Mouse (Mus musculus): Measurements from ENCODE around the gene Clns1a. TPM values are rescaled to one million over a fixed set of nuclear protein-coding genes. Genes with fewer than 3 reads are reported as not detected.

The Clns1a gene
- total and polyA plus RNA-seq, 2 experiments, result 21.6 to 29.1 TPM

DNA sequence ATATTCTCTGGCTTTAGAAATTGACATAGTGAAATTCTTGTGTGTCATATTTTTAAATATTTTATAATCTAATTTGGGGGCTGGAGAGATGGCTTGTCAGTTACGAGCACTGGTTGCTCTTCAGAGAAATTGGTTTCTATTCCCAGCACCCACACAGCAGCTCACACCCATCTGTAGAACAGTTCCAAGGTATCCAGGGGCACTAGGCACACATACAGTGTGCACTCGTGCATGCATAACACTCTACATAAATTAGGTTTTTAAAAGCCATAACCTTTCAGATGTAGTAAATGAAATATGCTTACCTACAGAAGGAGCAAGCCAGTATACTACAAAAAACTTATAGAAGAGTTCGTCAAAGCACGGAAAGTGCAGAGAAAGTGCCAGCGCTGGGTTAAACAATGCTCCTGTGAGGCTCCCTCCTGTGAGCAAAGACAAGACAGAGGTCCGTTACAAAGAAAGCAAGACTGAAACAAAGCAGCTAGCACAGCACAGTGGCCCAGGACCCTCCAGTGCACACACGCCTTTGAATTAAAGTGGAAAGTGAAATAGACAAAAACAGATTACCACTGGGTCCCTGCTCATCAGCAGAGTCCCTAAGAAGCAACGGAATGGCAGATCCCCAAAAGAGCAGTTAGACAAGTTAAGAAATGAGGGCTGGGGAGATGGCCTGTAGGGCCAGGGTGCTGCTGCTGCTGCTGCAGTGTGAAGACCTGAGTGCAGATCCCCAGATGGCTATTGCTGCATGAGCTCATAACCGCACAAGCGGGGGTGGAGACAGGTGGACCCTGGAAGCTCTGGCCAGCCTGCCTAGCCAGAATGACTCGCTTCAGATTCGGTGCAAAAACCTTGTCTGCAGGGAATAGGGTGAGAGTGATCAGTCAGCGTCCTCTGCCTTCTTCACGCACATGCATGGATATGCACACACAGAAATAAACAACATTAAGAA lies 32.5 kb downstream of the Clns1a start:
- WGBS, result 87% methylated on average over 14 of the region's 14 CpGs
- no peak overlapping the region for H3K4me3 ChIP-seq (ENCODE audit: insufficient read depth, low read depth, low read length)
- H3K27me3 ChIP-seq (ENCODE audit: control insufficient read depth, insufficient read depth, low read length), result no peaks in the 10 kb centered on the region
- peaks cover 10% of the 10 kb centered on the region; the same call in 1 of the 2 replicates for H3K36me3 ChIP-seq (ENCODE audit: control insufficient read depth, insufficient read depth, low read length)
- H3K79me2 ChIP-seq (ENCODE audit: control insufficient read depth, insufficient read depth, low read length), result peaks cover 11% of the 10 kb centered on the region
- peaks cover 10% of the 10 kb centered on the region for H3K4me1 ChIP-seq (ENCODE audit: control insufficient read depth, insufficient read depth, low read length)
- TF ChIP-seq CTCF (IDR thresholded peaks at IDR 0.05; ENCODE audit: low read depth, low read length) (no peak), POLR2A (IDR thresholded peaks at IDR 0.05; ENCODE audit: extremely low read depth, insufficient read depth, low read length) (no peak)
- no peak for DNase-seq (ENCODE audit: extremely low read depth, low read depth, low spot score)
- no peak overlapping the region for H3K27ac ChIP-seq (replicated peaks; ENCODE audit: insufficient read depth, low read depth, low read length)
- no peak overlapping the region for H3K9ac ChIP-seq (ENCODE audit: low read depth, low read length)

DNA sequence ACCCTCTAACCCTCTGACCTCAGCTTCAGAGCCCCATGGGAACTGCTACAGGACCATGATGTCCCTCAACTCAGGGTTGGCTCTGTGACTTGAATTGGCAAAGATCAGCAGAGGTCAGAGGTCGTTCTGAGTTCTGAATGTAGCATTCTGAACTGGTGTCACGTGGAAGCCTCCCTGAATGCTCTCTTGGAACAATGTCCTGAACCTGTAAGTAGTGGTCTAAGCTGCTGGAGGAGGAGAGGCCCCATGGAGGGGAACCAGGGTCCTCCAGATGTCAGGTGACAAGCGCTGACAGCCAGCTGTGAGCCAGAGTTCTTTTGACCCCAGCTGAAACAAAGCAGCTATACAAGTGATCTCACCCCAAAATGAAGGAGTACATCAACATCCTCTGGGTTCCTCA lies 34.0 kb downstream of the Clns1a start:
- Histone ChIP-seq H3K36me3 (ENCODE audit: control insufficient read depth, insufficient read depth, low read length) (peaks cover 7% of the 10 kb centered on the region; the same call in 1 of the 2 replicates), H3K79me2 (ENCODE audit: control insufficient read depth, insufficient read depth, low read length) (peaks cover 11% of the 10 kb centered on the region), H3K9ac (ENCODE audit: low read depth, low read length) (no peak overlapping the region), H3K4me3 (ENCODE audit: insufficient read depth, low read depth, low read length) (no peak overlapping the region), H3K27ac (replicated peaks; ENCODE audit: insufficient read depth, low read depth, low read length) (no peak overlapping the region; the same call in 1 of the 2 replicates), H3K27me3 (ENCODE audit: control insufficient read depth, insufficient read depth, low read length) (no peaks in the 10 kb centered on the region), H3K4me1 (ENCODE audit: control insufficient read depth, insufficient read depth, low read length) (peaks cover 10% of the 10 kb centered on the region)
- no peak for TF ChIP-seq POLR2A (IDR thresholded peaks at IDR 0.05; ENCODE audit: extremely low read depth, insufficient read depth, low read length)
- no peak for TF ChIP-seq CTCF (IDR thresholded peaks at IDR 0.05; ENCODE audit: low read depth, low read length)
- DNase-seq (ENCODE audit: extremely low read depth, low read depth, low spot score), result peak; percentile 88
- 44% methylated on average over 3 of the region's 3 CpGs for WGBS

DNA sequence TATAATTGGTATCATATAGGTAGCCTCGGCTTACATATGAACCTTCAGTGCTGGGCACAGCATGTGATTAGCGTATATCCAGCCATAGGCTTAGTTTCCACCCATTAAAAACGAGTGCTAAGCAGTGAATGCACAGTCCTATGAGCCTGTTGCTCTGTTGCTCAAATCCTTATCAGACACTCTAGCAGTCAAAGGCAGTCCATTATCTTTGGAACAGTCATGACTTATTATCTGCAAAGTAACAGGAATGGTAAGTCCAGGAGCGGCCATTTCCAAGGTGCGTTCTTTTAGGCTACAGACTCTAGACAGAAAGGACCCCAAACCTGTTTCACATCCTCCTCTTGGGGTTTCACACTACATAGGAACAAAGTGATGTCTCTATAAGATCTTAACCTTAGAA lies 37.2 kb downstream of the Clns1a start:
- Histone ChIP-seq H3K27me3 (ENCODE audit: control insufficient read depth, insufficient read depth, low read length) (no peaks in the 10 kb centered on the region), H3K79me2 (ENCODE audit: control insufficient read depth, insufficient read depth, low read length) (peaks cover 15% of the 10 kb centered on the region), H3K9ac (ENCODE audit: low read depth, low read length) (no peak overlapping the region), H3K4me3 (ENCODE audit: insufficient read depth, low read depth, low read length) (no peak overlapping the region), H3K36me3 (ENCODE audit: control insufficient read depth, insufficient read depth, low read length) (no peaks in the 10 kb centered on the region), H3K27ac (replicated peaks; ENCODE audit: insufficient read depth, low read depth, low read length) (no peak overlapping the region), H3K4me1 (ENCODE audit: control insufficient read depth, insufficient read depth, low read length) (peaks cover 12% of the 10 kb centered on the region)
- TF ChIP-seq POLR2A (IDR thresholded peaks at IDR 0.05; ENCODE audit: extremely low read depth, insufficient read depth, low read length), result no peak
- no peak for TF ChIP-seq CTCF (IDR thresholded peaks at IDR 0.05; ENCODE audit: low read depth, low read length)
- WGBS, result 87% methylated on average over 5 of the region's 5 CpGs
- no peak for DNase-seq (ENCODE audit: extremely low read depth, low read depth, low spot score)

DNA sequence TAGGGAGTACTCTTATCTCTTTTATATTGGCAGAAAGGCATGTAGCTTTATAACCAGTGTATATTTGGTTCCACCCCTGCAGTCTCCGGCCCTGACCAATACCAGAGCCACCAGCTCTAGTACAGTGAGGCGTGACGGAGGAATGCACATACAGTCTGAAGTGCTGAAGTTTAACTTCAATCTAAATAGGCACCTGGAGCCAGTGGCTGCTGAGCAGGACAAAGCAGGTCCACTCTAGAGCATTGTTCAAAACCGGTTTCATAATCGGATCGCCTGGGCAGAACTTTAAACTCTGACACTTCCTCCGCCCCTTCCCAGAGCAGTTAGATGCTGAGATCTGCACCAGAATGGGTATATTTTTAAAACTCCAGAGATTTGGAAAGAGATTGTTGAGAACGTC lies 38.6 kb downstream of the Clns1a start:
- WGBS, result 25% methylated on average over 8 of the region's 8 CpGs
- H3K4me3 ChIP-seq (ENCODE audit: insufficient read depth, low read depth, low read length), result peak overlapping the region; percentile 31
- peaks cover 8% of the 10 kb centered on the region for H3K79me2 ChIP-seq (ENCODE audit: control insufficient read depth, insufficient read depth, low read length)
- TF ChIP-seq POLR2A (IDR thresholded peaks at IDR 0.05; ENCODE audit: extremely low read depth, insufficient read depth, low read length) (no peak), CTCF (IDR thresholded peaks at IDR 0.05; ENCODE audit: low read depth, low read length) (no peak)
- H3K9ac ChIP-seq (ENCODE audit: low read depth, low read length), result peak overlapping the region; percentile 58; the same call in 1 of the 2 replicates
- DNase-seq (ENCODE audit: extremely low read depth, low read depth, low spot score), result peak; percentile 81
- H3K27me3 ChIP-seq (ENCODE audit: control insufficient read depth, insufficient read depth, low read length), result no peaks in the 10 kb centered on the region
- H3K27ac ChIP-seq (replicated peaks; ENCODE audit: insufficient read depth, low read depth, low read length), result peak overlapping the region; percentile 73
- H3K36me3 ChIP-seq (ENCODE audit: control insufficient read depth, insufficient read depth, low read length), result no peaks in the 10 kb centered on the region
- peaks cover 14% of the 10 kb centered on the region for H3K4me1 ChIP-seq (ENCODE audit: control insufficient read depth, insufficient read depth, low read length)

DNA sequence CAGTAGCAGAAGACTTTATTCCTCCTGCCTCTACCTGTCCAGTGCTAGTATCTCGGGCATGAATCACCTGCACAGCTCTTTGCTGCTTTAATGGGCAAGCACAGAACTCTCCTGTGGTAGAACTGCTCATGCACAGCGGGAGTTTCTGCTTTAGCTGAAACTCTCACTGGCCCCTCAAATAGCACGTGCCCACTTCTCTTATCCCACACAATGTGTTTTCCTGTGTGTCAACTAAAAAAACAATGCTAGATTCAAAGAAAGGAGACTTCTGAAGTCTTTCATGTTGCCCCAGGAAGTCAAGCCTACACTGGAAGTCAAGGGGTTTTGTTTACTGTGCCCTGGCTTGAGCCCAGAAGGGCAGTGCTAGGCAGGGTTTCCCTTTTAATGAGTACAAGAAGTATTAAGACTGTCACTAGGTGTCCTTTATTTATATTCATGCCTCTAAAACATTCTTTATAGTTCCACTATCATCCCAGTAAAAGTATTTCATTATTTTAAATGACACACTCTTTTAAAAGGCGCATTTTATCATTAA lies 39.5 kb downstream of the Clns1a start:
- peaks cover 8% of the 10 kb centered on the region for H3K4me1 ChIP-seq (ENCODE audit: control insufficient read depth, insufficient read depth, low read length)
- peak overlapping the region; percentile 76 for H3K27ac ChIP-seq (replicated peaks; ENCODE audit: insufficient read depth, low read depth, low read length)
- TF ChIP-seq CTCF (IDR thresholded peaks at IDR 0.05; ENCODE audit: low read depth, low read length) (no peak), POLR2A (IDR thresholded peaks at IDR 0.05; ENCODE audit: extremely low read depth, insufficient read depth, low read length) (no peak)
- WGBS, result 27% methylated on average over 4 of the region's 4 CpGs
- peaks cover 8% of the 10 kb centered on the region for H3K79me2 ChIP-seq (ENCODE audit: control insufficient read depth, insufficient read depth, low read length)
- H3K4me3 ChIP-seq (ENCODE audit: insufficient read depth, low read depth, low read length), result peak overlapping the region; percentile 42
- H3K36me3 ChIP-seq (ENCODE audit: control insufficient read depth, insufficient read depth, low read length), result no peaks in the 10 kb centered on the region
- H3K9ac ChIP-seq (ENCODE audit: low read depth, low read length), result peak overlapping the region; percentile 62
- DNase-seq (ENCODE audit: extremely low read depth, low read depth, low spot score), result peak; percentile 66
- H3K27me3 ChIP-seq (ENCODE audit: control insufficient read depth, insufficient read depth, low read length), result no peaks in the 10 kb centered on the region

All from liver, adult 2 months (tissue).